Mouse (Mus musculus): Measurements from ENCODE around the gene Insl5. TPM values are rescaled to one million over a fixed set of nuclear protein-coding genes. Genes with fewer than 3 reads are reported as not detected.

Gene Insl5
- polyA plus RNA-seq, 1 experiment from 2014 or later, result 0.30 TPM

GRCm38 (mm10) chr4:103013490-103013889 is 13.2 kb downstream of the Insl5 start:
- H3K36me3 ChIP-seq, result no peaks in the 10 kb centered on the region
- H3K9me3 ChIP-seq, result no peaks in the 10 kb centered on the region
- H3K27ac ChIP-seq, result no peak overlapping the region
- H3K27me3 ChIP-seq, result no peaks in the 10 kb centered on the region
- no peak overlapping the region for H3K9ac ChIP-seq
- no peak overlapping the region for H3K4me3 ChIP-seq
- 11% methylated on average over 4 of the region's 4 CpGs for WGBS
- peaks cover 5% of the 10 kb centered on the region for H3K4me1 ChIP-seq
- H3K4me2 ChIP-seq, result no peak overlapping the region
- ATAC-seq (ENCODE audit: borderline replicate concordance, extremely low read depth, low FRiP score, low TSS enrichment), result no peak

- Histone ChIP-seq H3K27ac (no peak overlapping the region), H3K9ac (no peak overlapping the region), H3K9me3 (no peaks in the 10 kb centered on the region), H3K27me3 (no peaks in the 10 kb centered on the region), H3K4me2 (no peak overlapping the region), H3K4me1 (peaks cover 10% of the 10 kb centered on the region), H3K36me3 (no peaks in the 10 kb centered on the region), H3K4me3 (no peak overlapping the region)
- 23% methylated on average over 7 of the region's 7 CpGs for WGBS
- ATAC-seq (ENCODE audit: borderline replicate concordance, extremely low read depth, low FRiP score, low TSS enrichment), result no peak
Observed at GRCm38 (mm10) chr4:103011823-103012222, 14.8 kb downstream of the Insl5 start.

GRCm38 (mm10) chr4:103010734-103011133 is 15.9 kb downstream of the Insl5 start:
- H3K27ac ChIP-seq, result no peak overlapping the region
- no peak overlapping the region for H3K9ac ChIP-seq
- H3K27me3 ChIP-seq, result no peaks in the 10 kb centered on the region
- H3K4me1 ChIP-seq, result peaks cover 15% of the 10 kb centered on the region
- no peak for ATAC-seq (ENCODE audit: borderline replicate concordance, extremely low read depth, low FRiP score, low TSS enrichment)
- no peaks in the 10 kb centered on the region for H3K9me3 ChIP-seq
- H3K4me3 ChIP-seq, result no peak overlapping the region
- 88% methylated on average over 4 of the region's 4 CpGs for WGBS
- no peaks in the 10 kb centered on the region for H3K36me3 ChIP-seq
- no peak overlapping the region for H3K4me2 ChIP-seq

- Histone ChIP-seq H3K9ac (no peak overlapping the region), H3K4me3 (no peak overlapping the region), H3K4me2 (no peak overlapping the region), H3K9me3 (no peaks in the 10 kb centered on the region), H3K4me1 (peaks cover 10% of the 10 kb centered on the region), H3K27me3 (no peaks in the 10 kb centered on the region), H3K36me3 (no peaks in the 10 kb centered on the region), H3K27ac (no peak overlapping the region)
- 15% methylated on average over 4 of the region's 4 CpGs for WGBS
- ATAC-seq (ENCODE audit: borderline replicate concordance, extremely low read depth, low FRiP score, low TSS enrichment), result no peak
Observed at GRCm38 (mm10) chr4:103006943-103007418, 19.7 kb downstream of the Insl5 start.

GRCm38 (mm10) chr4:103006266-103006665 is 20.4 kb downstream of the Insl5 start:
- Histone ChIP-seq H3K27ac (no peak overlapping the region), H3K4me1 (peaks cover 10% of the 10 kb centered on the region), H3K9me3 (no peaks in the 10 kb centered on the region), H3K27me3 (no peaks in the 10 kb centered on the region), H3K4me2 (no peak overlapping the region), H3K4me3 (no peak overlapping the region), H3K9ac (no peak overlapping the region), H3K36me3 (no peaks in the 10 kb centered on the region)
- WGBS, result 70% methylated on average over 5 of the region's 5 CpGs
- ATAC-seq (ENCODE audit: borderline replicate concordance, extremely low read depth, low FRiP score, low TSS enrichment), result no peak

- Histone ChIP-seq H3K9me3 (no peaks in the 10 kb centered on the region), H3K4me3 (no peak overlapping the region), H3K4me1 (peaks cover 10% of the 10 kb centered on the region), H3K4me2 (no peak overlapping the region), H3K36me3 (no peaks in the 10 kb centered on the region), H3K27me3 (no peaks in the 10 kb centered on the region), H3K9ac (no peak overlapping the region), H3K27ac (no peak overlapping the region)
- 58% methylated on average over 15 of the region's 15 CpGs for WGBS
- no peak for ATAC-seq (ENCODE audit: borderline replicate concordance, extremely low read depth, low FRiP score, low TSS enrichment)
Observed at GRCm38 (mm10) chr4:103005190-103005945, 21.3 kb downstream of the Insl5 start.

GRCm38 (mm10) chr4:103004681-103005080 is 22.0 kb downstream of the Insl5 start:
- H3K9ac ChIP-seq, result no peak overlapping the region
- no peaks in the 10 kb centered on the region for H3K9me3 ChIP-seq
- ATAC-seq (ENCODE audit: borderline replicate concordance, extremely low read depth, low FRiP score, low TSS enrichment), result no peak
- no peak overlapping the region for H3K4me3 ChIP-seq
- no peak overlapping the region for H3K4me2 ChIP-seq
- peaks cover 10% of the 10 kb centered on the region for H3K4me1 ChIP-seq
- no peak overlapping the region for H3K27ac ChIP-seq
- no peaks in the 10 kb centered on the region for H3K27me3 ChIP-seq
- no peaks in the 10 kb centered on the region for H3K36me3 ChIP-seq
- 81% methylated on average over 4 of the region's 4 CpGs for WGBS

- H3K4me3 ChIP-seq, result no peak overlapping the region
- 82% methylated on average over 3 of the region's 3 CpGs for WGBS
Observed at GRCm38 (mm10) chr4:102991685-102992084, 35.0 kb downstream of the Insl5 start.

GRCm38 (mm10) chr4:102990595-102991340 is 35.9 kb downstream of the Insl5 start:
- Histone ChIP-seq H3K4me2 (no peak overlapping the region), H3K4me1 (0 out of 2 replicates have a peak, but pooled peaks cover 7% of the 10 kb centered on the region), H3K27me3 (no peaks in the 10 kb centered on the region), H3K9me3 (no peaks in the 10 kb centered on the region), H3K9ac (no peak overlapping the region), H3K27ac (no peak overlapping the region), H3K36me3 (no peaks in the 10 kb centered on the region), H3K4me3 (no peak overlapping the region)
- 70% methylated on average over 11 of the region's 11 CpGs for WGBS
- no peak for ATAC-seq (ENCODE audit: borderline replicate concordance, extremely low read depth, low FRiP score, low TSS enrichment)

More at GRCm38 (mm10) chr4:102991685-102992084, 35.0 kb downstream of the Insl5 start:
- H3K36me3 ChIP-seq, result no peaks in the 10 kb centered on the region
- no peak for ATAC-seq (ENCODE audit: borderline replicate concordance, extremely low read depth, low FRiP score, low TSS enrichment)
- H3K27ac ChIP-seq, result no peak overlapping the region
- H3K9me3 ChIP-seq, result no peaks in the 10 kb centered on the region
- H3K4me1 ChIP-seq, result 0 out of 2 replicates have a peak, but pooled peaks cover 7% of the 10 kb centered on the region
- no peak overlapping the region for H3K4me2 ChIP-seq
- H3K27me3 ChIP-seq, result no peaks in the 10 kb centered on the region
- no peak overlapping the region for H3K9ac ChIP-seq

- no peaks in the 10 kb centered on the region for H3K27me3 ChIP-seq
- WGBS, result 73% methylated on average over 4 of the region's 4 CpGs
Observed at GRCm38 (mm10) chr4:102990016-102990415, 36.6 kb downstream of the Insl5 start.

GRCm38 (mm10) chr4:102989391-102989790 is 37.3 kb downstream of the Insl5 start:
- H3K27me3 ChIP-seq, result no peaks in the 10 kb centered on the region
- no peaks in the 10 kb centered on the region for H3K9me3 ChIP-seq
- no peak overlapping the region for H3K4me2 ChIP-seq
- no peaks in the 10 kb centered on the region for H3K36me3 ChIP-seq
- H3K4me3 ChIP-seq, result no peak overlapping the region
- 0 out of 2 replicates have a peak, but pooled peaks cover 7% of the 10 kb centered on the region for H3K4me1 ChIP-seq
- H3K27ac ChIP-seq, result no peak overlapping the region
- H3K9ac ChIP-seq, result no peak overlapping the region
- no peak for ATAC-seq (ENCODE audit: borderline replicate concordance, extremely low read depth, low FRiP score, low TSS enrichment)
- whole genome bisulfite sequencing, result 70% methylated on average over 5 of the region's 5 CpGs

More at GRCm38 (mm10) chr4:102990016-102990415, 36.6 kb downstream of the Insl5 start:
- Histone ChIP-seq H3K4me3 (no peak overlapping the region), H3K36me3 (no peaks in the 10 kb centered on the region), H3K9ac (no peak overlapping the region), H3K4me1 (0 out of 2 replicates have a peak, but pooled peaks cover 7% of the 10 kb centered on the region), H3K27ac (no peak overlapping the region), H3K4me2 (no peak overlapping the region), H3K9me3 (no peaks in the 10 kb centered on the region)
- no peak for ATAC-seq (ENCODE audit: borderline replicate concordance, extremely low read depth, low FRiP score, low TSS enrichment)

- Histone ChIP-seq H3K27me3 (no peaks in the 10 kb centered on the region), H3K4me2 (no peak overlapping the region), H3K4me1 (0 out of 2 replicates have a peak, but pooled peaks cover 5% of the 10 kb centered on the region), H3K9ac (no peak overlapping the region), H3K4me3 (no peak overlapping the region), H3K36me3 (no peaks in the 10 kb centered on the region), H3K9me3 (no peaks in the 10 kb centered on the region), H3K27ac (no peak overlapping the region)
- no peak for ATAC-seq (ENCODE audit: borderline replicate concordance, extremely low read depth, low FRiP score, low TSS enrichment)
- WGBS, result 50% methylated on average over 6 of the region's 6 CpGs
Observed at GRCm38 (mm10) chr4:102988526-102988925, 38.1 kb downstream of the Insl5 start.
